Mouse (Mus musculus): ENCODE measurements around the gene Kcnmb4.

- TF ChIP-seq POLR2A (IDR thresholded peaks at IDR 0.05; ENCODE audit: borderline replicate concordance, extremely low read depth, low read depth, low read length), result no peak
- no peak for TF ChIP-seq CTCF (IDR thresholded peaks at IDR 0.05; ENCODE audit: insufficient read depth, low read length)
Measured at GRCm38 (mm10) chr10:116396279-116396678, 77.4 kb downstream of the Kcnmb4 start.
